Mouse (Mus musculus) G1E (cell line): Measurements from ENCODE around the gene Tmprss11a.

Experiments
- CTCF ChIP-seq: IDR thresholded peaks from 2 replicates; pipeline ENCODE4 v1.5.1; 2012; ENCODE audit warnings: low read depth, low read length, inconsistent platforms, mixed read lengths
- GATA1 ChIP-seq: IDR thresholded peaks from 2 replicates; pipeline ENCODE4 v1.6.1; 2012; ENCODE audit warnings: borderline replicate concordance, low read length, inconsistent platforms, mixed read lengths
- GATA2 ChIP-seq: IDR thresholded peaks from 2 replicates; pipeline ENCODE4 v1.6.1; 2012; ENCODE audit warnings: low read depth, low read length, inconsistent platforms, borderline replicate concordance
- POLR2AphosphoS5 ChIP-seq: IDR thresholded peaks from 2 replicates; pipeline ENCODE4 v1.6.1; 2012; ENCODE audit warnings: low read depth, low read length, inconsistent platforms; ENCODE audit not compliant: insufficient replicate concordance
- TAL1 ChIP-seq: conservative IDR thresholded peaks from 2 replicates; pipeline ENCODE4 v1.6.1; 2012; ENCODE audit warnings: low read depth, low read length, inconsistent platforms, mixed read lengths

DNA sequence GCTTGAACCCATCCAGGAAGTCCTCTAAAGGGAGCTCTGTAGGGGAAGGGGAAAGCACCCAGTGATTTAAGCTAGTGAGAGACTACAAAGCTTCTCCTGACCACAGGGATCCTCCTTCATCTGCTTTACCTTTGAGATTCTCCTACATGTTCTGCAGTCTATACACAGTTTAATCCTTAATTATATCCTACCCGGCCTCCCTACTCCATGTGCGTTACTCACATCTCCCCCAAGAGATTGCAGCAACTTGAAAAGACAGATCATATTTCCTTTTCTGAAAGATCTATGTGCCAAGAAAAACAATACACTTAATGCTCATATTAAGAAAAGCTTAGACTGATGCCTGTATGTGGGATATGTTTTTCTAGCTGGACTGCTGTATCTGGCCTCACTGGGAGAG, 29.5 kb downstream of the Tmprss11a start:
- TF ChIP-seq CTCF (no peak), GATA1 (no peak), TAL1 (no peak), POLR2AphosphoS5 (no peak), GATA2 (no peak)
